Mouse (Mus musculus): Measurements from ENCODE around the gene Rrad. TPM values are rescaled to one million over a fixed set of nuclear protein-coding genes. Genes with fewer than 3 reads are reported as not detected.

The Rrad gene
- polyA plus RNA-seq, 1 experiment from 2014 or later = 0.90 TPM

DNA sequence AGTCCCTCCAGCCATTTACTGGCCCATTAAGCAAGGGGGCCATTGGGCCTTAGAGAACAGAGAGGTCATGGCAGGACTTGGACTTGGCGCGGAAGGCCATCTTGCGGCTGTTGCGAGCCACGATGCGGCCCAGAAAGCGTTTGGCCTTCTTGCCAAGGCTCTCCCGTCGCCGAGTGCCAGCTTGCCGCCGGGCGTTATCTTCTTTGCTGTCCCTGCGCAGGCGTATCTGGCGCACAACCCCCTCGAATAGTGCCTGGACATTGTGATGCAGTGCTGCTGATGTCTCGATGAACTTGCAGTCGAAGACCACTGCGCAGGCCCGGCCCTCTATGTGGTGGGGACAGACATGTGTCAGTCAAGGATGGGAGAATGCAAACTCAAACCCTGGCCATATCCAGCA lies 2.7 kb downstream of the Rrad start:
- no peak overlapping the region for H3K4me3 ChIP-seq (ENCODE audit: low read depth, low read length)
- H3K9me3 ChIP-seq (ENCODE audit: control insufficient read depth, low read length) = no peaks in the 10 kb centered on the region
- no peak overlapping the region for H3K9ac ChIP-seq (ENCODE audit: low read length)
- H3K4me2 ChIP-seq (ENCODE audit: low read depth, low read length, severe bottlenecking) = no peak overlapping the region
- WGBS = 98% methylated on average over 21 of the region's 21 CpGs
- no peak for DNase-seq (ENCODE audit: low spot score)
- H3K27me3 ChIP-seq (ENCODE audit: control insufficient read depth, insufficient read depth, low read length) = peaks cover 13% of the 10 kb centered on the region
- H3K27ac ChIP-seq (ENCODE audit: low read depth, low read length) = no peak overlapping the region
- H3K4me1 ChIP-seq (replicated peaks; ENCODE audit: control insufficient read depth, insufficient read depth, low read length) = peaks cover 4% of the 10 kb centered on the region
- ATAC-seq (replicated peaks; ENCODE audit: low FRiP score) = no peak
- H3K36me3 ChIP-seq (ENCODE audit: control insufficient read depth, insufficient read depth, low read length) = no peaks in the 10 kb centered on the region

DNA sequence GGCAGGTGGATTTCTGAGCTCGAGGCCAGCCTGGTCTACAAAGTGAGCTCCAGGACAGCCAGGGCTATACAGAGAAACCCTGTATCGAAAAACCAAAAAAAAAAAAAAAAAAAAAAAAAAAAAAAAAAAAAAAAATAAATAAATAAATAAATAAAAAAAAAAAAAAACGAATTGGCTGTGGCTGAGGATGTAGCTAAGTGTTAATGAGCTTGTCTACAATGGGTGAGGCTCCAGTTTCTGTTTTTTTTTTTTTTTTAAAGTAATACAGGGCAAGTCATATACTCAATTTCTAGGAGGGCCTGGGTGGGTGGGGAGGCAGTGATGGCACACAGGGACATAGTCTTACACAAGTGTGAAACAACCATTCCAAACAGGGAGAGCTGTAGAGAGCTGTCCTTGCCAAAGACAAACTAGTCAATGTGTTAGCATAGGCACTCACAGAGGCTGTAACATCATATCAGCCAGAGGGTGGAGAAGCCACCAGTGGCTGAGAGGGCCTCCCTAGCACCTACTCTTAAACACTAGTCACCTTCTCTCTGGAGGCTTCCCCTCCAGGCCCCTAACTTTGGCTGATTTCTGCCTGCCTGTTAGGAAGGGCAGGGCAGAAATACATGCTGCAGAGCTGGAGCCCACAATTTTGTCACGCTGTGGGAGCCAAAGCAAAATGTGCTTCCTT lies 3.9 kb downstream of the Rrad start:
- H3K9me3 ChIP-seq (ENCODE audit: control insufficient read depth, low read length) = no peaks in the 10 kb centered on the region
- ATAC-seq (replicated peaks; ENCODE audit: low FRiP score) = no peak

DNA sequence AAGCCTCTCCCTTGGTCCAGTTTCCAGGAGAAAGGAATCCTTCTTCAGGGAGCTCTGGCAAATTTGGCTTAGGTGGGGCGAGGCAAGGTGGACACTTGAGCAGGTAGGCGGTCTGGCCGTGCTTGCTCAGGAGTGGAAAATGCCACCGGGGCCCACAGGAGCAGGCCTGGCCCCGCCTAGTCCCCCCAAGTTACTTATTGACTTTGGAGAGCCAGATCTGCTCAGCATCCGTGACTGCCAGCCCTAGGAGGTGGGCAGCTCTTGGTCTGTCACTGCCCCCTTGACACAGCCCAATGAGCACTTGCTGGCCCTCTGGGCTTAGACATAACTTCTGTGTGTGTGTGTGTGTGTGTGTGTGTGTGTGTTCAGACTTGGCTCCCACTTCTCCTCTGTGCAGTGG lies 7.0 kb downstream of the Rrad start, which contains the start of gene Cdh16:
Cdh16 (minus strand) TSS at position 236 of the 400 bp plus-strand sequence.
- no peak within 1 kb of the TSS for H3K27ac ChIP-seq (ENCODE audit: low read depth, low read length)
- H3K9me3 ChIP-seq (ENCODE audit: control insufficient read depth, low read length) = no peaks in the 10 kb centered on the region
- no peak within 1 kb of the TSS for H3K9ac ChIP-seq (ENCODE audit: low read length)
- WGBS = 82% methylated on average over 6 of the region's 6 CpGs
- H3K4me1 ChIP-seq (replicated peaks; ENCODE audit: control insufficient read depth, insufficient read depth, low read length) = no peaks in the 10 kb centered on the region
- no peaks in the 10 kb centered on the region for H3K27me3 ChIP-seq (ENCODE audit: control insufficient read depth, insufficient read depth, low read length)
- H3K36me3 ChIP-seq (ENCODE audit: control insufficient read depth, insufficient read depth, low read length) = no peaks in the 10 kb centered on the region
- no peak within 1 kb of the TSS for H3K4me2 ChIP-seq (ENCODE audit: low read depth, low read length, severe bottlenecking)
- DNase-seq (ENCODE audit: low spot score) (no peak), ATAC-seq (replicated peaks; ENCODE audit: low FRiP score) (no peak)
- no peak within 1 kb of the TSS for H3K4me3 ChIP-seq (ENCODE audit: low read depth, low read length)

More for the DNA sequence above, 3.9 kb downstream of the Rrad start:
- H3K27me3 ChIP-seq (ENCODE audit: control insufficient read depth, insufficient read depth, low read length) = peaks cover 13% of the 10 kb centered on the region
- no peak overlapping the region for H3K4me2 ChIP-seq (ENCODE audit: low read depth, low read length, severe bottlenecking)
- no peak overlapping the region for H3K4me3 ChIP-seq (ENCODE audit: low read depth, low read length)
- no peak for DNase-seq (ENCODE audit: low spot score)
- no peak overlapping the region for H3K9ac ChIP-seq (ENCODE audit: low read length)
- H3K4me1 ChIP-seq (replicated peaks; ENCODE audit: control insufficient read depth, insufficient read depth, low read length) = peaks cover 4% of the 10 kb centered on the region
- H3K36me3 ChIP-seq (ENCODE audit: control insufficient read depth, insufficient read depth, low read length) = no peaks in the 10 kb centered on the region
- WGBS = 82% methylated on average over 4 of the region's 4 CpGs
- H3K27ac ChIP-seq (ENCODE audit: low read depth, low read length) = no peak overlapping the region

DNA sequence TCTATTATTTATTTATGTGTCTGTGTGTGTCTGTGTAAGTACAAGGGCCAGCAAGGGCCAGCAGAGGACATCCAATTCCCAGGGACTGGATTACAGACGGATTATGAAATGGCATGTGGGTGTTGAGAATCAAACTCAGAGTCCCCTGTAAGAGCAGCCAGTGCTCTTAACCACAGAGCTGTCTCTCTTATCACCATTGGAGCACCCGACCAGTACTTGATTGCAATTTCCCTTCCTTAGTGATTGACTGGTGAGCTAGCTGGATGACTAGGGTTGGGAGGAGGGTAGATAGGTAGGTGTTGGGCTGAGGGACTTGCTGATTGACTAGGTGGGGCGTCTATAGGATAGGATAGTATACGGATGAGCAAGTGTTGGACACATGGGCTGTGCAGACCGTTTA lies 10.4 kb downstream of the Rrad start:
- Histone ChIP-seq H3K36me3 (ENCODE audit: control insufficient read depth, insufficient read depth, low read length) (no peaks in the 10 kb centered on the region), H3K4me2 (ENCODE audit: low read depth, low read length, severe bottlenecking) (no peak overlapping the region), H3K4me1 (replicated peaks; ENCODE audit: control insufficient read depth, insufficient read depth, low read length) (no peaks in the 10 kb centered on the region), H3K4me3 (ENCODE audit: low read depth, low read length) (no peak overlapping the region), H3K9me3 (ENCODE audit: control insufficient read depth, low read length) (no peaks in the 10 kb centered on the region), H3K27ac (ENCODE audit: low read depth, low read length) (no peak overlapping the region), H3K27me3 (ENCODE audit: control insufficient read depth, insufficient read depth, low read length) (no peaks in the 10 kb centered on the region), H3K9ac (ENCODE audit: low read length) (no peak overlapping the region)
- DNase-seq (ENCODE audit: low spot score) = no peak
- no peak for ATAC-seq (replicated peaks; ENCODE audit: low FRiP score)
- WGBS = 79% methylated on average over 5 of the region's 5 CpGs

DNA sequence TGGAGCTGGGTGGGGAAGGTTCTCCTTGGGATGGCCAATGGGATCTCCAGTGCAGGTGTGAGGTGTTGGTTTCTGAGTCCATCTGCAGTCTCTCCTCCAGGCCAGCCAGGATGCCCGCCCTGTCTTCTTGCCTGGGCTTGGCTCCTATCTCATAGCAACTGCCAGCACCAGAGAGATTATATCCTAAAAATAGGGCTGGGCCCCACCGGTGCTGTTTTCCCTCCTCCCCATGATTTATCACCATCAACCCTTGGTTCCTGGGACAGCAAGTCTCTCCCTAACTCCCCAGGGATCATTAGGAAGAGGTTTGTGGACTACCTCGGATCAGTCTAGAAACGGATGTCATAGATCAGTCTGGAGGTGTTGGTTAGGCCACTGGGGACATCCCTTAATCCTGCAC lies 18.0 kb downstream of the Rrad start:
- WGBS = 87% methylated on average over 4 of the region's 4 CpGs
- DNase-seq (ENCODE audit: low spot score) (no peak), ATAC-seq (replicated peaks; ENCODE audit: low FRiP score) (no peak)
- Histone ChIP-seq H3K4me1 (replicated peaks; ENCODE audit: control insufficient read depth, insufficient read depth, low read length) (no peaks in the 10 kb centered on the region), H3K4me3 (ENCODE audit: low read depth, low read length) (no peak overlapping the region), H3K4me2 (ENCODE audit: low read depth, low read length, severe bottlenecking) (no peak overlapping the region), H3K27ac (ENCODE audit: low read depth, low read length) (no peak overlapping the region), H3K9ac (ENCODE audit: low read length) (no peak overlapping the region), H3K27me3 (ENCODE audit: control insufficient read depth, insufficient read depth, low read length) (no peaks in the 10 kb centered on the region), H3K9me3 (ENCODE audit: control insufficient read depth, low read length) (no peaks in the 10 kb centered on the region), H3K36me3 (ENCODE audit: control insufficient read depth, insufficient read depth, low read length) (no peaks in the 10 kb centered on the region)

DNA sequence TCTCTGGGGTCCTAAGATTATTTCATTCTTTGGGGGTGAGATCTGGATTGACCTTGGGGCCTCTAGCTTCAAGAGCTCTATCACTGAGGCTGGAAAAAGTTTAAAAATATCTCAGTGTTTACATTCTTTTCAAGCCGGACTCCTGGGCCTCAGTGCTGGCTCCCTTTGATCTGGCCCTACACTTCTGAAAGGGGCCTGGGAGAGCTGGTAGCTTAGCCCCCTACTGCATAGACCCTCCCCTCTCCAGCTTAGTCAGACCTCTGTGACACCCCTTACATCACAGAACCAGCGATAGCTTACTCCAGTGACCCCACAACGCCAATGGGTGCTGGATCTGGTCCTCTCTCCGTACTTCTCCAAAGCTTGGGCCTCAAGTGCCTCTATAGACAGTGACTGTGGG lies 19.5 kb downstream of the Rrad start:
- H3K4me1 ChIP-seq (replicated peaks; ENCODE audit: control insufficient read depth, insufficient read depth, low read length) = no peaks in the 10 kb centered on the region
- ATAC-seq (replicated peaks; ENCODE audit: low FRiP score) (no peak), DNase-seq (ENCODE audit: low spot score) (no peak)
- no peak overlapping the region for H3K4me3 ChIP-seq (ENCODE audit: low read depth, low read length)
- H3K9ac ChIP-seq (ENCODE audit: low read length) = no peak overlapping the region
- no peaks in the 10 kb centered on the region for H3K9me3 ChIP-seq (ENCODE audit: control insufficient read depth, low read length)
- no peak overlapping the region for H3K27ac ChIP-seq (ENCODE audit: low read depth, low read length)
- no peaks in the 10 kb centered on the region for H3K36me3 ChIP-seq (ENCODE audit: control insufficient read depth, insufficient read depth, low read length)
- no peak overlapping the region for H3K4me2 ChIP-seq (ENCODE audit: low read depth, low read length, severe bottlenecking)
- no peaks in the 10 kb centered on the region for H3K27me3 ChIP-seq (ENCODE audit: control insufficient read depth, insufficient read depth, low read length)
- 81% methylated on average over 4 of the region's 4 CpGs for WGBS

DNA sequence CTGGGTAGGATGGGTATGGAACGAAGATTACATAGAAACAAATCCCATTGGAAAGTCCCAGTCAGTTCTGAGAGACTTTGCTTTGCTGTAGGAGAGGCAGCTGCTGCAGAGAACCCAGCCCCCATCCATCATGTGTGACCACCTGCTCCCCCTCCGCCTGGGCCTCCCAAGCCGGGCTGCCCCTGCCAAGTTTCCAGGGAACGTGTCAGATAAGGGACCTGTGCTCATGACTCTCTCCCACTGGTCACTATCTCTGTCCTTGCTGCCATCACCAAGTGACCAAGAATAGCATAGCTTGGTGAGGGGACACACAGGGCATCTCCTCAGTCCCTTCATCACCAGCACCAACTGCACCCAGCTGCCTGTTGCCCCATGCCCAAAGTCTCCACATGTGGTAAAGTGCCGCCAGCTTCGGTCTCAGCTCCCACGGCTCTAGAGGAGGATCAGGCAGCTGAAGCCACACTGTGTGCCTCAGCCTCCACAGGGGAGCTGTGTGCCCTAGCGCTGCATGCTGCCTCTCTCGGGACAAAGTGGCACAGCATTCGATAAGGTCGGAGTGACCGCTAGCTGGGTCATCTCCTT lies 20.9 kb downstream of the Rrad start:
- 83% methylated on average over 12 of the region's 12 CpGs for WGBS
- H3K27ac ChIP-seq (ENCODE audit: low read depth, low read length) = no peak overlapping the region

DNA sequence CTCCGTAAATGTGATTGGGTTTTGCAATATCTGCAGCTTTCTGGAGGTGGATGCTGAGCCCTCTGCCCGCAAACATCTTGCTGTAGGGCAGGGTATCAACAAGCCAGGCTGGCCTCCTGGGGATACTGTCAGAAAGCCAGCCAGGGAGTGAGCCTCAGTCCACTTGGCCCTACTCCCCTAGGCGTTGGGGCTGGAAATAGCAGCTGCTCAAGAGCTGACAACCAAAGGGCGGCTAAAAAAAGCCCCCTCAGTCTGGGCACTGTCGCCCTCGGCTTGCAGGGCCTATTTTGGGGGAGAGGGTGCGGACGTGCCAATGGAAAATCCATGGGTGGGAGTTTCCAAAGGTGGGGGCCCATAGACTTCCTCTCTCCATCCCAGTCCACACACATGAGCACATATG lies 21.9 kb downstream of the Rrad start:
- ATAC-seq (replicated peaks; ENCODE audit: low FRiP score) = no peak
- Histone ChIP-seq H3K9me3 (ENCODE audit: control insufficient read depth, low read length) (no peaks in the 10 kb centered on the region), H3K36me3 (ENCODE audit: control insufficient read depth, insufficient read depth, low read length) (no peaks in the 10 kb centered on the region), H3K4me1 (replicated peaks; ENCODE audit: control insufficient read depth, insufficient read depth, low read length) (no peaks in the 10 kb centered on the region), H3K27me3 (ENCODE audit: control insufficient read depth, insufficient read depth, low read length) (no peaks in the 10 kb centered on the region), H3K4me3 (ENCODE audit: low read depth, low read length) (no peak overlapping the region), H3K4me2 (ENCODE audit: low read depth, low read length, severe bottlenecking) (no peak overlapping the region), H3K27ac (ENCODE audit: low read depth, low read length) (no peak overlapping the region), H3K9ac (ENCODE audit: low read length) (no peak overlapping the region)
- 74% methylated on average over 8 of the region's 8 CpGs for WGBS
- DNase-seq (ENCODE audit: low spot score) = no peak

More for the DNA sequence above, 20.9 kb downstream of the Rrad start:
- Histone ChIP-seq H3K9ac (ENCODE audit: low read length) (no peak overlapping the region), H3K9me3 (ENCODE audit: control insufficient read depth, low read length) (no peaks in the 10 kb centered on the region), H3K4me2 (ENCODE audit: low read depth, low read length, severe bottlenecking) (no peak overlapping the region), H3K4me1 (replicated peaks; ENCODE audit: control insufficient read depth, insufficient read depth, low read length) (no peaks in the 10 kb centered on the region), H3K27me3 (ENCODE audit: control insufficient read depth, insufficient read depth, low read length) (no peaks in the 10 kb centered on the region), H3K36me3 (ENCODE audit: control insufficient read depth, insufficient read depth, low read length) (no peaks in the 10 kb centered on the region), H3K4me3 (ENCODE audit: low read depth, low read length) (no peak overlapping the region)
- DNase-seq (ENCODE audit: low spot score) (no peak), ATAC-seq (replicated peaks; ENCODE audit: low FRiP score) (no peak)

DNA sequence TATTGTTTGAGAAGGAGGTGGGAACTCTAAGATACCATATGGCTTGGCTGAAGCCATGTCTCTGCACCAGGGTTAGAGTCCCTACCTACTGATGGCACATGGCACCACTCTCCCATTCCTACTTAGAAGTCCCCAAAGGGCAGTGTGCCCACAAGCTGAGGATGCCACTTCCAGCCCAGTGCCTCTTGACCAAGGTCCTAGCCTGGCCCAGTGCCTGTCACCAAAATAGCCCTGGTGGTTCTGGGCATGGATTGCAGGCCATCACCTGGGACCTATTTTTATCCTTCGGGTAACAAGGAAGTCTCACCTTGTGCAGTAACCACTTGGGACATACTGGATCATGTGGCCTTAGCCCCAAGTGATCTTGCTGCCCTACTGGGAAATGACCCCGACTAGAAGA lies 23.2 kb downstream of the Rrad start:
- Histone ChIP-seq H3K4me2 (ENCODE audit: low read depth, low read length, severe bottlenecking) (no peak overlapping the region), H3K36me3 (ENCODE audit: control insufficient read depth, insufficient read depth, low read length) (no peaks in the 10 kb centered on the region), H3K9ac (ENCODE audit: low read length) (no peak overlapping the region), H3K9me3 (ENCODE audit: control insufficient read depth, low read length) (no peaks in the 10 kb centered on the region), H3K4me1 (replicated peaks; ENCODE audit: control insufficient read depth, insufficient read depth, low read length) (no peaks in the 10 kb centered on the region), H3K27ac (ENCODE audit: low read depth, low read length) (no peak overlapping the region), H3K4me3 (ENCODE audit: low read depth, low read length) (no peak overlapping the region), H3K27me3 (ENCODE audit: control insufficient read depth, insufficient read depth, low read length) (no peaks in the 10 kb centered on the region)
- 82% methylated on average over 2 of the region's 2 CpGs for WGBS
- no peak for DNase-seq (ENCODE audit: low spot score)
- ATAC-seq (replicated peaks; ENCODE audit: low FRiP score) = no peak

Measured in forebrain, embryonic 11.5 days (tissue).